Mouse (Mus musculus) adrenal gland, postnatal 10 days (tissue): ENCODE data around the gene Bpi. TPM values are rescaled to one million over a fixed set of nuclear protein-coding genes. Genes with fewer than 3 reads are reported as not detected.

ENCODE experiments used
- DNase-seq: peaks from one replicate; pipeline ENCODE4 v3.0.0; 2021; ENCODE audit warnings: mixed read lengths
- total RNA-seq, 2 experiments: library from RNA; stranded (reverse); gene quantifications; 2 replicates each; pipeline ENCODE4 v1.2.3; 2021

Gene Bpi
- total RNA-seq, 2 experiments from 2014 or later, result not detected

DNA sequence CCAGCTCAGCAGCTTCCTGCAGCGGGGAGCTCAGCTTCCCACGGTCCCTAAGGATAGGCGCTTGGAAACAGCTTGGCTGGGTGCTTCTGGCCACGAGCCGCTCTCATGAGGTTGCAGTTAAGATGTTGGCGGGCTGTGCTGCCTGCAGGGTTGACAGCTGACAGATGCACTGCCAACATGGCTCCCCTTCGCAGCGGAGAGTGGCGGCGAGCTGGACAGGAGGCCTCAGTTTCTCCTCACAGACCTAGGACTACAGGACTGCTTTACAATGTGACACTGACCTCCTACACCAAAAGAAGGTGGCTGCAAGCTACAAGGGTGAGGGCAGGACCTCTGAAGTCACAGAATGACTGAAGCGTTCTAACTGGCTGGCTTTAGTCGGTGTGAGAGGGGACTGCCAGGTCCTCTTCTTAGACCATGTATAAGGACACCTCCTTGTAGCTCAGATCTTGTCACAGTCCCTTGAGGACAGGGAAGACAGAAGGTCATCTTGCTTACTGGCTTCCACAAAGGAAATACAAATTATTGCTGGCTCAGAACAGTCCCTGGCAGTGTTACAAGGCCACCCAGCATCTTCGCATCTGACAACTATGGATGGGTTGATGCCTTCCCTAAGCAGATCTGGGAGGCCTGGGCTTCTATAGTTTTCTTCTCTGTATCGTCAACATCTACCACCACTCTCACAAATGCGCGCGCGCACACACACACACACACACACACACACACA lies 15.6 kb upstream of the Bpi start:
- peak; percentile 50 for DNase-seq

DNA sequence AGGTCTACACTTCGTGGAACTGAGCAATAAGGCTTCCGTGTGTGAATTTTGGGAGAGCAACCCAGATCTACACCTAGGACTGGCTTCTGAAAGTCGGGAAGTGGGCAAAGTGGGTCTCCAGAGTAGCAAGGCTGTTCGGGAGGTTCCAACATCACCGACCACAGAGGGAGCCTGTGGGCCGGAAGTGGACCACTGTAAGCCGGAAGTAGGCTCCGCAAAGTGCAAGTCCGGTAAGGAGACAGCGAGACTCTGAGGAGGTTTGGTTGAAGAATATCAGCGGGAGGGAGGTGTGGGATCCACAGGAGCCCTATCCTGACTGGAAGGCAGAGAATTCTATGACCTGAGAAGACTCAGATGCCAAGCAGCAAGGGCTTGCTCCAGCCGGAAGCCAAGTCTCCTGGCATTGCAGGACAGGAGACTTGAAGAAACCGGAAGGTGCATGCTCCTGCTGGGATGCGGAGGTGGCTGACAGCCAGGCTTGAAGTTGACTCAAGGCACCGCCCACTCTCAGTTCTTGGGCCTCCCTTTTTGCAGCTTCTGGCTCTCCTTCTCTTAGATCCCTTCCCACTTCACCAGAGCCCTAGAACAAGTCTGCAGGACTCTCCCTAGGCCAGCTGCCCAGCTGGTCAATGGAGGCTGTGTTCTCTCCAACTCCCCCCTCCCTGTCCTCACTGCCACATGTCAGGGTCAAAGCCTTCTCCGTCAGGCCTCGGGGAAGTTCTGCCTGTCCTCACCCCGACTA lies 14.6 kb upstream of the Bpi start:
- no peak for DNase-seq

- no peak for DNase-seq
These were observed 12.6 kb upstream of the Bpi start for GRCm38 (mm10) chr2:158245072-158245817.

GRCm38 (mm10) chr2:158247852-158248251 lies 10.0 kb upstream of the Bpi start:
- no peak for DNase-seq

- DNase-seq, result peak; percentile 56
These were observed 9.6 kb upstream of the Bpi start for GRCm38 (mm10) chr2:158248318-158248717.

DNA sequence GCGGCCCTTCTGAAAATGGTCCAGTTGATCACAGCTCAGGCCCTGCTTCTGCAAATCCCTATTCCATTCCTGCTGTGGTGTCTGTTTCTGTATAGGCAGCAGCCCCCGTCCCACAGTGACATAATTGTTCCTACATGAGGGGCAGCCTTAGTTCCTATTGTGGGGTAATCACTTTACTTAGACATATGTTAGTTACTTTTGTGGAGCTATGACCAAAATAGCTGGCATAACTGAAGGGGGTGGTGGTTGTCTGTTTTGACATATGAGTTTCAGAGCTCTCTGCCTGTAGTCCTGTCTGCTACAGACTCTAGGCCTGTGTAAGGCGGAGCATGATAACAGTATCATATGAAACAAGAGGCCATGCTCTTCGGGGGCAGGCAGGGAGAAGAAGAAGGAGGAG lies 7.3 kb upstream of the Bpi start:
- DNase-seq, result no peak

- peak; percentile 50 for DNase-seq
These were observed 4.1 kb upstream of the Bpi start for GRCm38 (mm10) chr2:158253806-158254205.

- peak; percentile 42 for DNase-seq
These were observed 1.0 kb upstream of the Bpi start for GRCm38 (mm10) chr2:158256894-158257293.

DNA sequence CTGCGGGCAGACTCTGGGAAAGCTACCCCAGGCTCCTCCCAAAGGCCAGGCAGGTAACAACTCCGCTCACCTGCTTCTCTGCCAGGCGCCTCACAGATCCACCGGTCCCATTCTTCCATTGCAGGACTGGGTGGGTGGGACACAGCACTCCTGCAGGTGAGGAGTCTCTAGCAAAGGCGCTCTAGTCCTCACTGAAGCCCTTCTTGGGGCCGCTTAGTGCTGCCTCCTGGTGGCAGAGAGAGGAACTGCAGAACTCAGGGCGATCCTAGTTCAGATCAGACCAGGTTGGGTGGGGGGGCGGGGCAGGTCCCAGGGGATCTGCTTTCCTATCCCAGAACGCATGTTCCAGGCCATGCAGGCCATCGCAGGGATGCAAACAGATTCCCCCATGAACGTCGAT lies 887 bp downstream of the Bpi start:
- DNase-seq, result peak; percentile 84

- DNase-seq, result no peak
These were observed 1.6 kb downstream of the Bpi start for GRCm38 (mm10) chr2:158259498-158259897.

DNA sequence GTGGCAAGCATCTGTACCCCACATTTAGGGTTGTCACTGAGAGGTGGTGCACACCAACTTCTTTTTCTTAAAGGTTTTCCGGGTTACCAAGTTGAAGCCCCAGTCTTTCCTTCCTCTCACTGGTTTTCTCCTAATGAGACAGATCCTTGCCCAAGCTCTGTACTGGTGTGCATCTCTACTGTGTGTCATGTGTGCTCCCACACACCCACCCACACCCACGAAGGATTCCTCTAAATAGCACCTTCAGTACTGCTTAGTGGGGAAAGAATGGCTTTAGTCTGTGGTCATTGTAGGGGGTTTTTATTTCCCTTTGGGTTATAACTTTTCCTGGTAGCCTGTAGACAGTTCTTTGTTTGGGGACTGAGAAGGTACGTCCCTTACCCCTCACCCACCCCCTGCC lies 7.0 kb downstream of the Bpi start:
- no peak for DNase-seq

GRCm38 (mm10) chr2:158270017-158270416 lies 12.1 kb downstream of the Bpi start:
- no peak for DNase-seq

GRCm38 (mm10) chr2:158273646-158274045 lies 15.8 kb downstream of the Bpi start:
- no peak for DNase-seq

- no peak for DNase-seq
These were observed 17.5 kb downstream of the Bpi start for GRCm38 (mm10) chr2:158275349-158275748.

GRCm38 (mm10) chr2:158275811-158276210 lies 17.9 kb downstream of the Bpi start:
- no peak for DNase-seq

DNA sequence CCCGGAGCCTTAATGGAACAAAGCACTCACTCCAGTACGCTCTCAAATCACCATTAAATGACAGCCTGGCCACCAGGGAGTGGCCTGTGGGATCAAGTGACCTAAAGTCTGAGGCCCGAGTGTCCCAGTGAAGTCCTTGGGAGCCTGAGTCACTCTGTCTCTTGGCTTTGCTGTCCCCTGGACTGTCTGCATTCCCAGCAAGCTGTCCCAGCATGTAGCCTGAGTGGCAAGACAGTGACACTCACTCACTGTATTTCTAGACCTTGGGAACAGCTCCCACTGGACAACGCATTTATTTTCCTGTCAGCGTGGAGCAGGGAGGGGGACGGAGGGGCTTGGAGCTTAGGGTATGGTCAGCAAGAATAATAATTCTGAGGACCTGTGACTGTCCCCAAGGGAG lies 18.6 kb downstream of the Bpi start:
- DNase-seq, result peak; percentile 60

DNA sequence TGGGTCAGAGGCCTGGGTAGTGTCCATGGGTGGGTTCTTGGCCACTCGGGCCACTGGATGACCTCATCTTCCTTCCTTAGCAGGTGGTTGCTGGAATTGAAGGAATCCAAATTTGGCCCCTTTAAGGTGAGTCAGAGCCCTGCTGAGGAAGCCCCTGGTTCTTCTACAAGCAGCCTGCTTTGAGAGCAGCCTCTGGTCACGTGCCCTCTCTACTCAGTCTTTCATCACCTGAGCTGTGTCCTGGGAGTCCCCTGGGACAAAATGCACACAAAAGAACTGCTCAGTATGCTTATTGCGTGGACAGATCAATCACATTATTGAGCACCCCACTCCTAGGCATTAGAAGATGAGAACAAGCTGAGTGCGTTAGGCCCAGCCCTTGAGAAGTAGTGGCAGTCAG lies 19.0 kb downstream of the Bpi start:
- no peak for DNase-seq

DNA sequence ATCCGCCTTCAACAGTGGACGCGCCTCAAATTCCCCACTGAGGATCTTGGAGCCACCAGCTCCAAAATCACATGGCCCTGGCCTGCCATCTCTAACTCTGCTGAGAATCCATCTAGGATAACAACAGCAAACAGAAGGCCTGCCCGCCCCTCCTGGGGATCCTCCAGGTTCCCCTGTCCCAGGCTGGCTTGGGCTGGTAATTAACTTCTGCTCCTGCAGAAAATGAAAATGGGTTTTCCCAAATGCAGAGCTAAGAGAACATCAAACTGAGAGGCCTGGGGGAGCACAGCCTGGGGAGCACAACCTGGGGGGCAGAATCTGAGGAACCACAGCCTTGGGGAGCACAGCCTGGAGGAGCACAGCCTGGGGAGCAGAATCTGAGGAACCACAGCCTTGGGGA lies 21.8 kb downstream of the Bpi start:
- no peak for DNase-seq

DNA sequence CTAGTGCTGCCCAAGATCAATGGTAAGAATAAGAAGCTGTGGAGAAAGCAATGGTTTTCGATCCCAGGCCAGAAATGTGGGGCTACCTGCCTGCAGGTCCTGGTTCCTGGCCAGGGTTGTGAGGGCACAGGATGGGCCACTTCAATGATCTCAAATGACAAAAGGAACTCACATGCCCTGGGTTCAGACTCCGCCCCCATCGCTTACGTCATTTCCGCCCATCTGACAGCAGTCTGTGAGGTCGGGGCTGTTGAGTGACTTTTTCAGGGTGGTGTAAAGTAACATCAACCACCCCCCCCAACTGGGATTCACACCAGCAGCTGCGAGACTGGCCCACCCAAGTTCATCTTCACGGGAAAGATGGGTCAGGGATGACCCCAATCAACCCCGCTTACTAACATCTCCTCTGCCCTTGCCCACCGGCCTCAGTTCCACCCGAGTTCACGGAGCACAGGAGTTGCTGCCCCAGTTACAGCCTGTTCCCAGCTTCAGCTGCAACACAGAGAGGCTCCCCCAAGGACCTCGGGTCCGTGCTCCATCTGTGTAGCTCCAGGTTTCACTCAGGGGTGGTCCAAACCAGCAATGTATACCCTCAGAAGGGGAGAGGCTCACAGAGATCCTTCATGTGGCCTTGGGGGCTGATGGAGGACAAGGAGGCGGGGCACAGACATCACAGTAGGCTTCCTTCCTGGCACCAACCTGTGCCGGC lies 23.8 kb downstream of the Bpi start:
- no peak for DNase-seq

GRCm38 (mm10) chr2:158283136-158283535 lies 25.2 kb downstream of the Bpi start:
- DNase-seq, result no peak

DNA sequence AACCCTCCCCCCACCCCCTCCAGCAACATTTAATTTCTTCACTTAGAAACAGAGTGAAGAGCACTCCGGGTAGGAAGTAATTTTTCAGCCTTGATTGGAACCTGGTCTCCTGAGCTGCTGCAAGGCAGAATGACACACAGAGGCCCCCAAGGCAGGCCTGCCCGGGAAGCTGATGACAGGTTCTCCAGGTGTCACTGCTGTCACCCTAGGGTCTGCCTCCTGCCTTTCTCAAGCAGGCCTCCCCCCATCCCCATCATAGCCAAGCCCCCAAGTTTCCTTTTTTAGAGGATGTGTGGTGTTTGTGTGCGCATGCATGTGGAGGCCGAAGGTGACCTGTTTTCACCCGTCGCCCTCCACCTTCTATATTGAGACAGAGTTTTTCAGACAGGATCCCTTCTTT lies 25.9 kb downstream of the Bpi start:
- DNase-seq, result no peak

DNA sequence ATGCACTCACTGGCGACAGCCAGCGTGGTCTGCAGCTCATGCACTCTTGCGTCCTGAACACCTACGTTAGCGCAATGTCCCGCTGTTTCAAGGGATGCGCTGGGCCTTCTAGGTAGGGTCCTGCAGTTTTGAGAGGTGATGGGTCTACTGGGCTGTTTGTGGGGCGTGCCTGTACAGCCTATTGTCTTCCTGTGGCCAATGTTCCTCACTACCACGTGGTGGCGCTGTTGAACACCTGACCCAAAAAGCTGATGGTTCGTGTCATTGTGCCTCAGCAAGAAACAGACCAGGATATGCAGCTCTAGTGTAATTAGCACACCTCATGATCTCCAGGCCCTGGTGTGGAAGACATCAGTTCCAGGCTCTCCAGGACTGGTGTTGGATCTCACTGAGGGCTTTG lies 26.7 kb downstream of the Bpi start:
- peak; percentile 69 for DNase-seq

- DNase-seq, result no peak
These were observed 27.8 kb downstream of the Bpi start for GRCm38 (mm10) chr2:158285655-158286054.
